Mouse (Mus musculus) heart, embryonic 16.5 days (tissue): ENCODE data around the gene Gm20388. TPM values are rescaled to one million over a fixed set of nuclear protein-coding genes. Genes with fewer than 3 reads are reported as not detected.

ENCODE experiments used
- ATAC-seq: fragments of 200-750 bp; cut with Nextera tagmentation; replicated peaks from 2 replicates; pipeline ENCODE4 v1.8.0; 2017; ENCODE audit warnings: moderate number of reproducible peaks; ENCODE audit not compliant: insufficient read depth, low FRiP score; ENCODE audit errors: extremely low read depth
- H3K27ac ChIP-seq: fragments of 300-500 bp; sonication (generic); 2 replicates; pipeline ENCODE4 v1.5.1; 2014; ENCODE audit warnings: mild to moderate bottlenecking, low read length, control low read depth, moderate library complexity
- H3K27me3 ChIP-seq: fragments of 300-500 bp; sonication (generic); 2 replicates; pipeline ENCODE4 v1.6.1; 2014; ENCODE audit warnings: low read length, mixed read lengths; ENCODE audit not compliant: control insufficient read depth, insufficient read depth
- H3K36me3 ChIP-seq: fragments of 300-500 bp; sonication (generic); 2 replicates; pipeline ENCODE4 v1.6.1; 2014; ENCODE audit not compliant: control insufficient read depth, insufficient read depth
- H3K4me1 ChIP-seq: fragments of 300-500 bp; sonication (generic); 2 replicates; pipeline ENCODE4 v1.6.1; 2014; ENCODE audit warnings: low read length, mixed read lengths; ENCODE audit not compliant: control insufficient read depth, insufficient read depth
- H3K4me2 ChIP-seq: fragments of 300-500 bp; sonication (generic); 2 replicates; pipeline ENCODE4 v1.6.1; 2014; ENCODE audit warnings: low read depth, mild to moderate bottlenecking, control low read depth, low read length
- H3K4me3 ChIP-seq: fragments of 300-500 bp; sonication (generic); 2 replicates; pipeline ENCODE4 v1.5.1; 2014; ENCODE audit warnings: mild to moderate bottlenecking, control low read depth, low read length
- H3K9ac ChIP-seq: fragments of 300-500 bp; sonication (generic); 2 replicates; pipeline ENCODE4 v1.6.1; 2014; ENCODE audit warnings: low read length, control low read depth
- H3K9me3 ChIP-seq: fragments of 300-500 bp; sonication (generic); replicated peaks from 2 replicates; pipeline ENCODE4 v1.6.1; 2016; ENCODE audit warnings: low read length; ENCODE audit not compliant: control insufficient read depth
- WGBS: fragments of 180-500 bp; shearing (Covaris S2); extraction: QIAGEN DNeasy Blood & Tissue Kit; methylation state at CpG from one replicate; pipeline ENCODE4 v1.1.7; 2014; 5-methylcytosine and 5-hydroxymethylcytosine counted together
- polyA plus RNA-seq: library from polyadenylated mRNA; unstranded; fragments of >200 nt; fragmentation: Nextera tagmentation; extraction: Ambion mirVana; gene quantifications from 2 replicates; pipeline ENCODE4 v1.2.1, GENCODE M21; 2015

The Gm20388 gene
- polyA plus RNA-seq, 1 experiment from 2014 or later: 4.5 TPM

GRCm38 (mm10) chr8:120995424-120995823 is 1084.8 kb downstream of the Gm20388 start:
- H3K4me1 ChIP-seq: no peaks in the 10 kb centered on the region
- no peak overlapping the region for H3K27ac ChIP-seq
- no peak overlapping the region for H3K4me2 ChIP-seq
- WGBS: 76% methylated on average over 9 of the region's 9 CpGs
- no peaks in the 10 kb centered on the region for H3K9me3 ChIP-seq
- ATAC-seq: no peak
- peaks cover 47% of the 10 kb centered on the region for H3K27me3 ChIP-seq
- H3K4me3 ChIP-seq: no peak overlapping the region
- H3K9ac ChIP-seq: no peak overlapping the region
- no peaks in the 10 kb centered on the region for H3K36me3 ChIP-seq

GRCm38 (mm10) chr8:120996905-120997581 is 1086.4 kb downstream of the Gm20388 start:
- Histone ChIP-seq H3K4me3 (no peak overlapping the region), H3K4me1 (no peaks in the 10 kb centered on the region), H3K27ac (no peak overlapping the region), H3K9ac (no peak overlapping the region), H3K27me3 (peaks cover 43% of the 10 kb centered on the region), H3K9me3 (no peaks in the 10 kb centered on the region), H3K4me2 (no peak overlapping the region), H3K36me3 (no peaks in the 10 kb centered on the region)
- 61% methylated on average over 12 of the region's 12 CpGs for WGBS
- no peak for ATAC-seq

- Histone ChIP-seq H3K4me1 (no peaks in the 10 kb centered on the region), H3K36me3 (no peaks in the 10 kb centered on the region), H3K27me3 (peaks cover 36% of the 10 kb centered on the region), H3K4me3 (no peak overlapping the region), H3K9me3 (no peaks in the 10 kb centered on the region), H3K4me2 (no peak overlapping the region), H3K27ac (no peak overlapping the region), H3K9ac (no peak overlapping the region)
- ATAC-seq: no peak
- 76% methylated on average over 9 of the region's 9 CpGs for WGBS
Measured at GRCm38 (mm10) chr8:120997926-120998325, 1087.3 kb downstream of the Gm20388 start.

GRCm38 (mm10) chr8:120998966-120999365 is 1088.3 kb downstream of the Gm20388 start:
- Histone ChIP-seq H3K4me3 (no peak overlapping the region), H3K36me3 (no peaks in the 10 kb centered on the region), H3K4me1 (no peaks in the 10 kb centered on the region), H3K27me3 (peaks cover 32% of the 10 kb centered on the region), H3K4me2 (no peak overlapping the region), H3K9ac (no peak overlapping the region), H3K9me3 (no peaks in the 10 kb centered on the region), H3K27ac (no peak overlapping the region)
- 36% methylated on average over 14 of the region's 14 CpGs for WGBS
- no peak for ATAC-seq

DNA sequence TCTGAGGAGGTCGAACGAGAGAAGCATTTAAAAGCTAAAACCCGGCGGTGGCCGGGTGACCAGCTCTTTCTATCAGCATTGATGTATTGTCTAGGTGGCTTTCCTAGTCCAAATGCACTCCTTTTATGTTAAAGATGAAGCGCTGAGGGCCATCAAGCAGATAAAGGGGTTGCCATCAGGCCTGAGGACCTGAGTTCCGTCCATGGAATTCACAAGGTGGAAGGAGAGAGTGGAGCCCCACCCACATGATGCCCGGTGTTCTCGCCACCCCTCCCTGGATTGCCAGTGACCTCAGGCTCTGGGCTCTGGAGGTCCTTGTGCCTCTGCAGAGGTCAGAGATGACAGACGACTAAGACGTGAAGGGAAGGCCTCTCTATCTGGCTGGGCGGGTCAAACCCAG is 1091.3 kb downstream of the Gm20388 start:
- Histone ChIP-seq H3K27ac (no peak overlapping the region), H3K9me3 (peaks cover 5% of the 10 kb centered on the region; the same call in 1 of the 2 replicates), H3K27me3 (peaks cover 13% of the 10 kb centered on the region), H3K36me3 (no peaks in the 10 kb centered on the region), H3K4me3 (no peak overlapping the region), H3K9ac (no peak overlapping the region), H3K4me2 (no peak overlapping the region), H3K4me1 (no peaks in the 10 kb centered on the region)
- 59% methylated on average over 12 of the region's 12 CpGs for whole genome bisulfite sequencing
- no peak for ATAC-seq

GRCm38 (mm10) chr8:121002871-121003539 is 1092.4 kb downstream of the Gm20388 start:
- WGBS: 31% methylated on average over 17 of the region's 17 CpGs
- no peak overlapping the region for H3K4me3 ChIP-seq
- H3K4me1 ChIP-seq: no peaks in the 10 kb centered on the region
- H3K9ac ChIP-seq: no peak overlapping the region
- H3K9me3 ChIP-seq: peaks cover 5% of the 10 kb centered on the region; the same call in 1 of the 2 replicates
- no peak for ATAC-seq
- no peak overlapping the region for H3K4me2 ChIP-seq
- no peaks in the 10 kb centered on the region for H3K36me3 ChIP-seq
- H3K27ac ChIP-seq: no peak overlapping the region
- H3K27me3 ChIP-seq: peaks cover 5% of the 10 kb centered on the region; the same call in 1 of the 2 replicates

DNA sequence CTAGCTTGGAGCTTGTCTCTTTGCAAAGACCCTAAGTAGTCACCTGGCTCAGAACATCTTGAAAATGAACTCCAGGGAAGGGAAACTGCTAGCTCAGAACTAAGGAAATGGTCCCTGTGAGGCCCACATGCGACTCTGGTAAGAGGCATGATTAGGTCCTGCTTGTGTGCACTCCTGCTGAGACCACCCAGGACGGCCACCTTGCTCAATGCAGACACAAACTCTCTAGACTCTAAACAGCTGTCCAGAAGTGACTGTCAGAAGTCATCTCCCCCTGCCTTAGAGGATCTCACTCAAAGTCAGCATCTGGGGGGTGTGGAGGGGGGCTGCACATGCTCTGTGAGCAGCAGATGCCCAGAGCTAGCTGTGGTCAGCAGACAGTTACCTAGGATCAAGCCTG is 1093.0 kb downstream of the Gm20388 start:
- no peak overlapping the region for H3K4me3 ChIP-seq
- ATAC-seq: no peak
- H3K4me1 ChIP-seq: no peaks in the 10 kb centered on the region
- H3K9me3 ChIP-seq: peaks cover 5% of the 10 kb centered on the region; the same call in 1 of the 2 replicates
- no peak overlapping the region for H3K4me2 ChIP-seq
- H3K36me3 ChIP-seq: no peaks in the 10 kb centered on the region
- 58% methylated on average over 2 of the region's 2 CpGs for WGBS
- peaks cover 5% of the 10 kb centered on the region; the same call in 1 of the 2 replicates for H3K27me3 ChIP-seq
- no peak overlapping the region for H3K9ac ChIP-seq
- H3K27ac ChIP-seq: no peak overlapping the region

GRCm38 (mm10) chr8:121013318-121013717 is 1102.7 kb downstream of the Gm20388 start:
- Histone ChIP-seq H3K27ac (no peak overlapping the region), H3K4me2 (no peak overlapping the region), H3K4me1 (no peaks in the 10 kb centered on the region), H3K4me3 (no peak overlapping the region), H3K27me3 (peaks cover 19% of the 10 kb centered on the region), H3K9me3 (no peaks in the 10 kb centered on the region), H3K36me3 (no peaks in the 10 kb centered on the region), H3K9ac (no peak overlapping the region)
- no peak for ATAC-seq
- WGBS: 63% methylated on average over 6 of the region's 6 CpGs

DNA sequence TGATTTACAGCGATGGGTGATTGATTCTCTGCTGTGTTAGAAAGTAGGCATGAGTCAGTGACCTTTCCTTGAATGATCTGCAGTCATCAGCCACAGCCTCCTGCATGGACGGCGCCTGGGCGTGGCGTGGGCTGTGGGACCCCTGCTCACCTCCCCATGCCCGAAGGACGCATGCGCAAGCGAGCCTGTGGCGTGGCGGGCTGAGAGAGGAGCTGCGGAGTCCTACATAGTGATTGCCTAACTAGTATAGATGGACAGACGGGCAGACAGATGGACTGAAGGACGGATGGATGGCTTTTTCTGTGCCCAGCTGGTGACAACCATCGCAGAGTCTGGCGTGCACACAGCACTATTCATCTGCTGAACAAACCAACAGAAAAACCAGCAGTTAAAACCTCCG is 1106.0 kb downstream of the Gm20388 start:
- H3K4me3 ChIP-seq: no peak overlapping the region

More for the DNA sequence above, 1106.0 kb downstream of the Gm20388 start:
- H3K9me3 ChIP-seq: 0 out of 2 replicates have a peak, but pooled peaks cover 2% of the 10 kb centered on the region
- no peak overlapping the region for H3K9ac ChIP-seq
- H3K4me1 ChIP-seq: peaks cover 5% of the 10 kb centered on the region
- no peaks in the 10 kb centered on the region for H3K36me3 ChIP-seq
- WGBS: 77% methylated on average over 17 of the region's 17 CpGs
- no peak overlapping the region for H3K4me2 ChIP-seq
- no peak overlapping the region for H3K27ac ChIP-seq
- no peak for ATAC-seq
- H3K27me3 ChIP-seq: peaks cover 33% of the 10 kb centered on the region
